Mouse (Mus musculus) kidney, adult 18-20 months (tissue): ENCODE data around the gene Cpm.
A peak's percentile ranks its signal among the peaks of the same experiment; 100 is the strongest.
"Not testable (repeated sequence)": the region's sequence is repeated elsewhere in the genome, so short reads cannot be mapped to it uniquely, and the experiment has no call there.

Experiments used
- DNase-seq: peaks from one replicate; pipeline ENCODE4 v3.0.0; 2021

Gene Cpm

GRCm38 (mm10) chr10:117706440-117706839 is 77.1 kb downstream of the Cpm start:
- no peak for DNase-seq

GRCm38 (mm10) chr10:117707114-117707838 is 78.0 kb downstream of the Cpm start:
- DNase-seq: no peak

GRCm38 (mm10) chr10:117708376-117708775 is 79.1 kb downstream of the Cpm start:
- DNase-seq: no peak

GRCm38 (mm10) chr10:117708856-117709255 is 79.6 kb downstream of the Cpm start:
- no peak for DNase-seq

GRCm38 (mm10) chr10:117709326-117709830 is 80.1 kb downstream of the Cpm start:
- no peak for DNase-seq

GRCm38 (mm10) chr10:117709930-117710603 is 80.8 kb downstream of the Cpm start:
- peak; percentile 86 for DNase-seq

GRCm38 (mm10) chr10:117710604-117711141 is 81.4 kb downstream of the Cpm start, which contains the start of gene Mdm2:
Gene Mdm2, minus strand, starts transcription at chr10:117710758.
- peak; percentile 97 for DNase-seq

- peak; percentile 74 for DNase-seq
Measured at GRCm38 (mm10) chr10:117711408-117711807, 82.1 kb downstream of the Cpm start.

- no peak for DNase-seq
Measured at GRCm38 (mm10) chr10:117712191-117712754, 83.0 kb downstream of the Cpm start.

- no peak for DNase-seq
Measured at GRCm38 (mm10) chr10:117712871-117713270, 83.6 kb downstream of the Cpm start.

- DNase-seq: no peak
Measured at GRCm38 (mm10) chr10:117713466-117713865, 84.2 kb downstream of the Cpm start.

GRCm38 (mm10) chr10:117714048-117714545 is 84.8 kb downstream of the Cpm start:
- DNase-seq: no peak

- DNase-seq: no peak
Measured at GRCm38 (mm10) chr10:117714928-117715500, 85.7 kb downstream of the Cpm start.

GRCm38 (mm10) chr10:117715654-117716053 is 86.4 kb downstream of the Cpm start:
- not testable (repeated sequence) for DNase-seq

GRCm38 (mm10) chr10:117716686-117717085 is 87.4 kb downstream of the Cpm start:
- DNase-seq: no peak

- peak; percentile 68 for DNase-seq
Measured at GRCm38 (mm10) chr10:117717583-117717982, 88.3 kb downstream of the Cpm start.

- peak; percentile 89 for DNase-seq
Measured at GRCm38 (mm10) chr10:117718161-117719119, 89.1 kb downstream of the Cpm start.

- no peak for DNase-seq
Measured at GRCm38 (mm10) chr10:117724136-117724718, 94.9 kb downstream of the Cpm start.

- DNase-seq: no peak
Measured at GRCm38 (mm10) chr10:117724804-117725361, 95.6 kb downstream of the Cpm start.

GRCm38 (mm10) chr10:117725671-117726070 is 96.4 kb downstream of the Cpm start:
- no peak for DNase-seq

- DNase-seq: no peak
Measured at GRCm38 (mm10) chr10:117726350-117726749, 97.0 kb downstream of the Cpm start.
